Mouse (Mus musculus): ENCODE data around the gene Gm10722. TPM values are rescaled to one million over a fixed set of nuclear protein-coding genes. Genes with fewer than 3 reads are reported as not detected.
A peak's percentile ranks its signal among the peaks of the same experiment; 100 is the strongest.
"Not testable (repeated sequence)": the region's sequence is repeated elsewhere in the genome, so short reads cannot be mapped to it uniquely, and the experiment has no call there.

Gene Gm10722
- total RNA-seq, 2 experiments from 2014 or later, result not detected

DNA sequence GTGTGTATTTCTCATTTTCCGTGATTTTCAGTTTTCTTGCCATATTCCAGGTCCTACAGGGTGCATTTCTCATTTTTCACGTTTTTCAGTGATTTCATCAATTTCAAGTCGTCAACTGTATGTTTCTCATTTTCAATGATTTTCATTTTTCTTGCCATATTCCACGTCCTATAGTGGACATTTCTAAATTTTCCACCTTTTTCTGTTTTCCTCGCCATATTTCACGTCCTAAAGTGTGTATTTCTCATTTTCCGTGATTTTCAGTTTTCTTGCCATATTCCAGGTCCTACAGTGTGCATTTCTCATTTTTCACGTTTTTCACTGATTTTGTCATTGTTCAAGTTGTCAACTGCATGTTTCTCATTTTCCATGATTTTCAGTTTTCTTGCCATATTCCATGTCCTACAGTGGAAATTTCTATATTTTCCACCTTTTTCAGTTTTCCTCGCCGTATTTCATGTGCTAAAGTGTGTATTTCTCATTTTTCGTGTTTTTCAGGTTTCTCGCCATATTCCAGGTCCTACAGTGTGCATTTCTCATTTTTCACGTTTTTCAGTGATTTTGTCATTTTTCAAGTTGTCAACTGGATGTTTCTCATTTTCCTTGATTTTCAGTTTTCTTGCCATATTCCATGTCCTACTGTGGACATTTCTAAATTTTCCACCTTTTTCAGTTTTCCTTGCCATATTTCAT is 21.7 kb downstream of the Gm10722 start:
- peak; percentile 63 to 80 for DNase-seq (ENCODE audit: extremely low spot score in 1 of 2, low spot score in 2 of 2)
- H3K4me3 ChIP-seq; H3K27ac ChIP-seq; intact Hi-C loops (cut with DNase I): not testable (repeated sequence)

DNA sequence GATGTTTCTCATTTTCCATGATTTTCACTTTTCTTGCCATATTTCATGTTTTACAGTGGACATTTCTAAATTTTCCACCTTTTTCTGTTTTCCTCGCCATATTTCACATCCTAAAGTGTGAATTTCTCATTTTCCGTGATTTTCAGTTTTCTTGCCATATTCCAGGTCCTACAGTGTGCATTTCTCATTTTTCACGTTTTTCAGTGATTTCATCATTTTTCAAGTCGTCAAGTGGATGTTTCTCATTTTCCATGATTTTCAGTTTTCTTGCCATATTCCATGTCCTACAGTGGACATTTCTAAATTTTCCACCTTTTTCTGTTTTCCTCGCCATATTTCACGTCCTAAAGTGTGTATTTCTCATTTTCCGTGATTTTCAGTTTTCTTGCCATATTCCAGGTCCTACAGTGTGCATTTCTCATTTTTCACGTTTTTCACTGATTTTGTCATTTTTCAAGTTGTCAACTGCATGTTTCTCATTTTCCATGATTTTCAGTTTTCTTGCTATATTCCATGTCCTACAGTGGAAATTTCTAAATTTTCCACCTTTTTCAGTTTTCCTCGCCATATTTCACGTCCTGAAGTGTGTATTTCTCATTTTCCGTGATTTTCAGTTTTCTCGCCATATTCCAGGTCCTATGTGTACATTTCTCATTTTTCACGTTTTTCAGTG is 22.7 kb downstream of the Gm10722 start, which contains the start of gene Gm10718:
Gene Gm10718, plus strand, starts transcription at position 236 of the 673 bp plus-strand sequence.
- peak in 1 of 2 experiments; percentile 15 for DNase-seq (ENCODE audit: extremely low spot score in 1 of 2, low spot score in 2 of 2)
- intact Hi-C loops (cut with DNase I); H3K4me3 ChIP-seq; H3K27ac ChIP-seq: not testable (repeated sequence)

DNA sequence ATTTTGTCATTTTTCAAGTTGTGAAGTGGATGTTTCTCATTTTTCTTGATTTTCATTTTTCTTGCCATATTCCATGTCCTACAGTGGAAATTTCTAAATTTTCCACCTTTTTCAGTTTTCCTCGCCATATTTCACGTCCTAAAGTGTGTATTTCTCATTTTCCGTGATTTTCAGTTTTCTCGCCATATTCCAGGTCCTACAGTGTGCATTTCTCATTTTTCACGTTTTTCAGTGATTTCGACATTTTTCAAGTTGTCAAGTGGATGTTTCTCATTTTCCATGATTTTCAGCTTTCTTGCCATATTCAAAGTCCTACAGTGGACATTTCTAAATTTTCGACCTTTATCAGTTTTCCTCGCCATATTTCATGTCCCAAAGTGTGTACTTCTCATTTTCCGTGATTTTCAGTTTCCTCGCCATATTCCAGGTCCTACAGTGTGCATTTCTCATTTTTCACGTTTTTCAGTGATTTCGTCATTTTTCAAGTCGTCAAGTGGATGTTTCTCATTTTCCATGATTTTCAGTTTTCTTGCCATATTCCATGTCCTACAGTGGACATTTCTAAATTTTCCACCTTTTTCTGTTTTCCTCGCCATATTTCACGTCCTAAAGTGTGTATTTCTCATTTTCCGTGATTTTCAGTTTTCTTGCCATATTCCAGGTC is 23.4 kb downstream of the Gm10722 start:
- intact Hi-C loops (cut with DNase I); H3K4me3 ChIP-seq; H3K27ac ChIP-seq: not testable (repeated sequence)
- peak; percentile 72 to 78 for DNase-seq (ENCODE audit: extremely low spot score in 1 of 2, low spot score in 2 of 2)

DNA sequence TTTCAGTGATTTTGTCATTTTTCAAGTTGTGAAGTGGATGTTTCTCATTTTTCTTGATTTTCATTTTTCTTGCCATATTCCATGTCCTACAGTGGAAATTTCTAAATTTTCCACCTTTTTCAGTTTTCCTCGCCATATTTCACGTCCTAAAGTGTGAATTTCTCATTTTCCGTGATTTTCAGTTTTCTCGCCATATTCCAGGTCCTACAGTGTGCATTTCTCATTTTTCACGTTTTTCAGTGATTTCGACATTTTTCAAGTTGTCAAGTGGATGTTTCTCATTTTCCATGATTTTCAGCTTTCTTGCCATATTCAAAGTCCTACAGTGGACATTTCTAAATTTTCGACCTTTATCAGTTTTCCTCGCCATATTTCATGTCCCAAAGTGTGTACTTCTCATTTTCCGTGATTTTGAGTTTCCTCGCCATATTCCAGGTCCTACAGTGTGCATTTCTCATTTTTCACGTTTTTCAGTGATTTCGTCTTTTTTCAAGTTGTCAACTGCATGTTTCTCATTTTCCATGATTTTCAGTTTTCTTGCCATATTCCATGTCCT is 24.3 kb downstream of the Gm10722 start, which contains the start of gene Gm10717:
Gene Gm10717, plus strand, starts transcription at position 506 of the 556 bp plus-strand sequence.
- intact Hi-C loops (cut with DNase I); H3K4me3 ChIP-seq; H3K27ac ChIP-seq: not testable (repeated sequence)
- DNase-seq (ENCODE audit: extremely low spot score in 1 of 2, low spot score in 2 of 2), result peak; percentile 26 to 61

DNA sequence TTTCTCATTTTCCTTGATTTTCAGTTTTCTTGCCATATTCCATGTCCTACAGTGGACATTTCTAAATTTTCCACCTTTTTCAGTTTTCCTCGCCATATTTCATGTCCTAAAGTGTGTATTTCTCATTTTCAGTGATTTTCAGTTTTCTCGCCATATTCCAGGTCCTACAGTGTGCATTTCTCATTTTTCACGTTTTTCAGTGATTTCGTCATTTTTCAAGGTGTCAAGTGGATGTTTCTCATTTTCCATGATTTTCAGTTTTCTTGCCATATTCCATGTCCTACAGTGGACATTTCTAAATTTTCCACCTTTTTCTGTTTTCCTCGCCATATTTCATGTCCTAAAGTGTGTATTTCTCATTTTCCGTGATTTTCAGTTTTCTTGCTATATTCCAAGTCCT is 24.9 kb downstream of the Gm10722 start:
- H3K4me3 ChIP-seq; H3K27ac ChIP-seq; intact Hi-C loops (cut with DNase I): not testable (repeated sequence)
- DNase-seq (ENCODE audit: extremely low spot score in 1 of 2, low spot score in 2 of 2), result peak; percentile 70 to 76

DNA sequence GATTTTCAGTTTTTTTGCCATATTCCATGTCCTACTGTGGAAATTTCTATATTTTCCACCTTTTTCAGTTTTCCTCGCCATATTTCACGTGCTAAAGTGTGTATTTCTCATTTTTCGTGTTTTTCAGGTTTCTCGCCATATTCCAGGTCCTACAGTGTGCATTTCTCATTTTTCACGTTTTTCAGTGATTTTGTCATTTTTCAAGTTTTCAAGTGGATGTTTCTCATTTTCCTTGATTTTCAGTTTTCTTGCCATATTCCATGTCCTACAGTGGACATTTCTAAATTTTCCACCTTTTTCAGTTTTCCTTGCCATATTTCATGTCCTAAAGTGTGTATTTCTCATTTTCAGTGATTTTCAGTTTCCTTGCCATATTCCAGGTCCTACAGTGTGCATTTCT is 25.4 kb downstream of the Gm10722 start:
- DNase-seq (ENCODE audit: extremely low spot score in 1 of 2, low spot score in 2 of 2); intact Hi-C loops (cut with DNase I); H3K27ac ChIP-seq; H3K4me3 ChIP-seq: not testable (repeated sequence)

DNA sequence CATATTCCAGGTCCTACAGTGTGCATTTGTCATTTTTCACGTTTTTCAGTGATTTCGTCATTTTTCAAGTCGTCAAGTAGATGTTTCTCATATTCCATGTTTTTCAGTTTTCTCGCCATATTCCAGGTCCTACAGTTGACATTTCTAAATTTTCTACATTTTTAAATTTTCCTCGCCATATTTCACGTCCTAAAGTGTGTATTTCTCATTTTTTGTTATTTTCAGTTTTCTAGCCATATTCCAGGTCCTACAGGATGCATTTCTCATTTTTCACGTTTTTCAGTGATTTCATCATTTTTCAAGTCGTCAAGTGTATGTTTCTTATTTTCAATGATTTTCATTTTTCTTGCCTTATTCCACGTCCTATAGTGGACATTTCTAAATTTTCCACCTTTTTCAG is 26.0 kb downstream of the Gm10722 start:
- H3K4me3 ChIP-seq; intact Hi-C loops (cut with DNase I); DNase-seq (ENCODE audit: extremely low spot score in 1 of 2, low spot score in 2 of 2); H3K27ac ChIP-seq: not testable (repeated sequence)

DNA sequence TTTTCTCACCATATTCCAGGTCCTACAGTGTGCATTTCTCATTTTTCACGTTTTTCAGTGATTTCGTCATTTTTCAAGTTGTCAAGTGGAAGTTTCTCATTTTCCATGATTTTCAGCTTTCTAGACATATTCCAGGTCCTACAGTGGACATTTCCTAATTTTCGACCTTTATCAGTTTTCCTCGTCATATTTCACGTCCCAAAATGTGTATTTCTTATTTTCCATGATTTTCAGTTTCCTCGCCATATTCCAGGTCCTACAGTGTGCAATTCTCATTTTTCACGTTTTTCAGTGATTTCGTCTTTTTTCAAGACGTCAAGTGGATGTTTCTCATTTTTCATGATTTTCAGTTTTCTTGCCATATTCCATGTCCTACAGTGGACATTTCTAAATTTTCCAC is 26.5 kb downstream of the Gm10722 start:
- intact Hi-C loops (cut with DNase I); H3K27ac ChIP-seq; H3K4me3 ChIP-seq; DNase-seq (ENCODE audit: extremely low spot score in 1 of 2, low spot score in 2 of 2): not testable (repeated sequence)

DNA sequence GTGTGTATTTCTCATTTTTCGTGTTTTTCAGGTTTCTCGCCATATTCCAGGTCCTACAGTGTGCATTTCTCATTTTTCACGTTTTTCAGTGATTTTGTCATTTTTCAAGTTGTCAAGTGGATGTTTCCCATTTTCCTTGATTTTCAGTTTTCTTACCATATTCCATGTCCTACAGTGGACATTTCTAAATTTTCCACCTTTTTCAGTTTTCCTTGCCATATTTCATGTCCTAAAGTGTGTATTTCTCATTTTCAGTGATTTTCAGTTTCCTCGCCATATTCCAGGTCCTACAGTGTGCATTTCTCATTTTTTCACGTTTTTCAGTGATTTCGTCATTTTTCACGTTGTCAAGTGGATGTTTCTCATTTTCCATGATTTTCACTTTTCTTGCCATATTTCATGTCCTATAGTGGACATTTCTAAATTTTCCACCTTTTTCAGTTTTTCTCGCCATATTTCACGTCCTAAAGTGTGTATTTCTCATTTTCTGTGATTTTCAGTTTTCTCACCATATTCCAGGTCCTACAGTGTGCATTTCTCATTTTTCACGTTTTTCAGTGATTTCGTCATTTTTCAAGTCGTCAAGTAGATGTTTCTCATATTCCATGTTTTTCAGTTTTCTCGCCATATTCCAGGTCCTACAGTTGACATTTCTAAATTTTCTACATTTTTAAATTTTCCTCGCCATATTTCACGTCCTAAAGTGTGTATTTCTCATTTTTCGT is 28.7 kb downstream of the Gm10722 start:
- H3K4me3 ChIP-seq; intact Hi-C loops (cut with DNase I); H3K27ac ChIP-seq: not testable (repeated sequence)
- DNase-seq (ENCODE audit: extremely low spot score in 1 of 2, low spot score in 2 of 2), result peak in 1 of 2 experiments; percentile 33

DNA sequence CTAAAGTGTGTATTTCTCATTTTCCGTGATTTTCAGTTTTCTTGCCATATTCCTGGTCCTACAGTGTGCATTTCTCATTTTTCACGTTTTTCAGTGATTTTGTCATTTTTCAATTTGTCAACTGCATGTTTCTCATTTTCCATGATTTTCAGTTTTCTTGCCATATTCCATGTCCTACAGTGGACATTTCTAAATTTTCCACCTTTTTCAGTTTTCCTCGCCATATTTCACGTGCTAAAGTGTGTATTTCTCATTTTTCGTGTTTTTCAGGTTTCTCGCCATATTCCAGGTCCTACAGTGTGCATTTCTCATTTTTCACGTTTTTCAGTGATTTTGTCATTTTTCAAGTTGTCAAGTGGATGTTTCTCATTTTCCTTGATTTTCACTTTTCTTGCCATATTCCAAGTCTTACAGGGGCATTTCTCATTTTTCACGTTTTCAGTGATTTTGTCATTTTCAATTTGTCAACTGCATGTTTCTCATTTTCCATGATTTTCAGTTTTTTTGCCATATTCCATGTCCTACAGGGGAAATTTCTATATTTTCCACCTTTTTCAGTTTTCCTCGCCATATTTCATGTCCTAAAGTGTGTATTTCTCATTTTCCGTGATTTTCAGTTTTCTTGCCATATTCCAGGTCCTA is 30.1 kb downstream of the Gm10722 start:
- intact Hi-C loops (cut with DNase I); H3K4me3 ChIP-seq; H3K27ac ChIP-seq; DNase-seq (ENCODE audit: extremely low spot score in 1 of 2, low spot score in 2 of 2): not testable (repeated sequence)

DNA sequence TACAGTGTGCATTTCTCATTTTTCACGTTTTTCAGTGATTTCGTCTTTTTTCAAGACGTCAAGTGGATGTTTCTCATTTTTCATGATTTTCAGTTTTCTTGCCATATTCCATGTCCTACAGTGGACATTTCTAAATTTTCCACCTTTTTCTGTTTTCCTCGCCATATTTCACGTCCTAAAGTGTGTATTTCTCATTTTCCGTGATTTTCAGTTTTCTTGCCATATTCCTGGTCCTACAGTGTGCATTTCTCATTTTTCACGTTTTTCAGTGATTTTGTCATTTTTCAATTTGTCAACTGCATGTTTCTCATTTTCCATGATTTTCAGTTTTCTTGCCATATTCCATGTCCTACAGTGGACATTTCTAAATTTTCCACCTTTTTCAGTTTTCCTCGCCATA is 33.6 kb downstream of the Gm10722 start, which contains the start of gene Gm17535:
Gene Gm17535, plus strand, starts transcription at position 301 of the 400 bp plus-strand sequence.
- intact Hi-C loops (cut with DNase I); H3K4me3 ChIP-seq; H3K27ac ChIP-seq; DNase-seq (ENCODE audit: extremely low spot score in 1 of 2, low spot score in 2 of 2): not testable (repeated sequence)

DNA sequence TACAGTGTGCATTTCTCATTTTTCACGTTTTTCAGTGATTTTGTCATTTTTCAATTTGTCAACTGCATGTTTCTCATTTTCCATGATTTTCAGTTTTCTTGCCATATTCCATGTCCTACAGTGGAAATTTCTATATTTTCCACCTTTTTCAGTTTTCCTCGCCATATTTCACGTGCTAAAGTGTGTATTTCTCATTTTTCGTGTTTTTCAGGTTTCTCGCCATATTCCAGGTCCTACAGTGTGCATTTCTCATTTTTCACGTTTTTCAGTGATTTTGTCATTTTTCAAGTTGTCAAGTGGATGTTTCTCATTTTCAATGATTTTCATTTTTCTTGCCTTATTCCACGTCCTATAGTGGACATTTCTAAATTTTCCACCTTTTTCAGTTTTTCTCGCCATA is 35.9 kb downstream of the Gm10722 start, which contains the start of gene Gm10715:
Gene Gm10715, plus strand, starts transcription at position 301 of the 400 bp plus-strand sequence.
- DNase-seq (ENCODE audit: extremely low spot score in 1 of 2, low spot score in 2 of 2); H3K27ac ChIP-seq; intact Hi-C loops (cut with DNase I); H3K4me3 ChIP-seq: not testable (repeated sequence)

DNA sequence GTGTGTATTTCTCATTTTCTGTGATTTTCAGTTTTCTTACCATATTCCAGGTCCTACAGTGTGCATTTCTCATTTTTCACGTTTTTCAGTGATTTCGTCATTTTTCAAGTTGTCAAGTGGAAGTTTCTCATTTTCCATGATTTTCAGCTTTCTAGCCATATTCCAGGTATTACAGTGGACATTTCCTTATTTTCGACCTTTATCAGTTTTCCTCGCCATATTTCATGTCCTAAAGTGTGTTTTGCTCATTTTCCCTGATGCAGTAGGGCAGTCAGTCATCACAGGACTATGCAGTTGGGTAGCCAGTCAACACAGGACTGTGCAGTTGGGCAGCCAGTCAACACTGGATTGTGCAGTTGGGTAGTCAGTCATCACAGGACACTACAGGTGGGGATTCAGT is 37.4 kb downstream of the Gm10722 start:
- intact Hi-C loops (cut with DNase I); H3K27ac ChIP-seq; H3K4me3 ChIP-seq; DNase-seq (ENCODE audit: extremely low spot score in 1 of 2, low spot score in 2 of 2): not testable (repeated sequence)
